Mouse (Mus musculus) midbrain, embryonic 12.5 days (tissue): ENCODE measurements around the gene Snx11. TPM values are rescaled to one million over a fixed set of nuclear protein-coding genes. Genes with fewer than 3 reads are reported as not detected.
"Not testable (repeated sequence)": the region's sequence is repeated elsewhere in the genome, so short reads cannot be mapped to it uniquely, and the experiment has no call there.

Experiments used
- ATAC-seq: fragments of 200-750 bp; cut with Nextera tagmentation; 2 replicates; pipeline ENCODE4 v1.8.0; 2017; ENCODE audit warnings: low read depth, moderate TSS enrichment, moderate library complexity; ENCODE audit not compliant: low FRiP score
- H3K27ac ChIP-seq: fragments of 300-500 bp; sonication (generic); replicated peaks from 2 replicates; pipeline ENCODE4 v1.5.1; 2016; ENCODE audit warnings: mild to moderate bottlenecking
- H3K27me3 ChIP-seq: fragments of 300-500 bp; sonication (generic); 2 replicates; pipeline ENCODE4 v1.6.1; 2016; ENCODE audit warnings: mild to moderate bottlenecking
- H3K36me3 ChIP-seq: fragments of 300-500 bp; sonication (generic); 2 replicates; pipeline ENCODE4 v1.6.1; 2016
- H3K4me1 ChIP-seq: fragments of 300-500 bp; sonication (generic); 2 replicates; pipeline ENCODE4 v1.6.1; 2016
- H3K4me2 ChIP-seq: fragments of 300-500 bp; sonication (generic); replicated peaks from 2 replicates; pipeline ENCODE4 v1.6.1; 2016; ENCODE audit warnings: mild to moderate bottlenecking, moderate library complexity
- H3K4me3 ChIP-seq: fragments of 300-500 bp; sonication (generic); 2 replicates; pipeline ENCODE4 v1.5.1; 2016; ENCODE audit warnings: mild to moderate bottlenecking
- H3K9ac ChIP-seq: fragments of 300-500 bp; sonication (generic); replicated peaks from 2 replicates; pipeline ENCODE4 v1.6.1; 2016; ENCODE audit warnings: mild to moderate bottlenecking, moderate library complexity
- H3K9me3 ChIP-seq: fragments of 300-500 bp; sonication (generic); 2 replicates; pipeline ENCODE4 v1.6.1; 2016; ENCODE audit warnings: mild to moderate bottlenecking
- WGBS: fragments of 180-500 bp; shearing (Covaris S2); methylation state at CpG from one replicate; pipeline ENCODE4 v1.1.7; 2016; 5-methylcytosine and 5-hydroxymethylcytosine counted together
- polyA plus RNA-seq: library from polyadenylated mRNA; unstranded; fragments of >200 nt; fragmentation: Nextera tagmentation; extraction: Ambion mirVana; gene quantifications from 2 replicates; pipeline ENCODE4 v1.2.1, GENCODE M21; 2016

The Snx11 gene
- polyA plus RNA-seq, 1 experiment from 2014 or later: 40.1 TPM

- 8% methylated on average over 5 of the region's 5 CpGs for WGBS
- H3K27me3 ChIP-seq: no peaks in the 10 kb centered on the region
- H3K36me3 ChIP-seq: no peaks in the 10 kb centered on the region; the same call in 1 of the 2 replicates
- ATAC-seq: no peak
- peak overlapping the region; percentile 93 for H3K4me3 ChIP-seq
- no peaks in the 10 kb centered on the region for H3K9me3 ChIP-seq
- peak overlapping the region; percentile 87 for H3K4me2 ChIP-seq
- H3K9ac ChIP-seq: peak overlapping the region; percentile 93
- H3K4me1 ChIP-seq: peaks cover 32% of the 10 kb centered on the region
- no peak overlapping the region for H3K27ac ChIP-seq
These were observed 12.6 kb upstream of the Snx11 start for GRCm38 (mm10) chr11:96789990-96790389.

GRCm38 (mm10) chr11:96788871-96789795, 11.8 kb upstream of the Snx11 start, which contains the start of gene Cbx1:
Gene Cbx1, plus strand, starts transcription at chr11:96789127.
- 1% methylated on average over 93 of the region's 93 CpGs for WGBS
- Histone ChIP-seq H3K9me3 (no peaks in the 10 kb centered on the region), H3K27me3 (no peaks in the 10 kb centered on the region), H3K36me3 (no peaks in the 10 kb centered on the region), H3K4me1 (peaks cover 32% of the 10 kb centered on the region), H3K4me3 (peak within 1 kb of the TSS; percentile 93), H3K9ac (peak within 1 kb of the TSS; percentile 93), H3K4me2 (peak within 1 kb of the TSS; percentile 87), H3K27ac (peak within 1 kb of the TSS; percentile 97)
- peak; percentile 98 for ATAC-seq

- no peak overlapping the region for H3K4me3 ChIP-seq
- peaks cover 19% of the 10 kb centered on the region for H3K4me1 ChIP-seq
- no peak overlapping the region for H3K9ac ChIP-seq
- no peak overlapping the region for H3K27ac ChIP-seq
- H3K27me3 ChIP-seq: no peaks in the 10 kb centered on the region
- no peak for ATAC-seq
- no peaks in the 10 kb centered on the region for H3K9me3 ChIP-seq
- no peaks in the 10 kb centered on the region for H3K36me3 ChIP-seq
- no peak overlapping the region for H3K4me2 ChIP-seq
- 32% methylated on average over 9 of the region's 9 CpGs for WGBS
These were observed 9.5 kb upstream of the Snx11 start for GRCm38 (mm10) chr11:96786731-96787450.

- H3K4me1 ChIP-seq, H3K9ac ChIP-seq, H3K4me3 ChIP-seq, H3K9me3 ChIP-seq, H3K27me3 ChIP-seq, H3K27ac ChIP-seq, H3K4me2 ChIP-seq, ATAC-seq, H3K36me3 ChIP-seq: not testable (repeated sequence)
- WGBS: 16% methylated on average over 7 of the region's 7 CpGs
These were observed 7.5 kb upstream of the Snx11 start for GRCm38 (mm10) chr11:96784847-96785246.

- no peaks in the 10 kb centered on the region for H3K9me3 ChIP-seq
These were observed 4.1 kb upstream of the Snx11 start for GRCm38 (mm10) chr11:96781425-96781824.

GRCm38 (mm10) chr11:96780306-96780705, 2.9 kb upstream of the Snx11 start:
- H3K36me3 ChIP-seq: no peaks in the 10 kb centered on the region
- no peak overlapping the region for H3K4me3 ChIP-seq
- H3K9me3 ChIP-seq: no peaks in the 10 kb centered on the region
- H3K4me1 ChIP-seq: peaks cover 13% of the 10 kb centered on the region
- no peak overlapping the region for H3K27ac ChIP-seq
- no peaks in the 10 kb centered on the region for H3K27me3 ChIP-seq
- H3K4me2 ChIP-seq: no peak overlapping the region
- ATAC-seq: no peak
- H3K9ac ChIP-seq: no peak overlapping the region
- 75% methylated on average over 5 of the region's 5 CpGs for WGBS

More at GRCm38 (mm10) chr11:96781425-96781824, 4.1 kb upstream of the Snx11 start:
- no peak for ATAC-seq
- Histone ChIP-seq H3K9ac (no peak overlapping the region), H3K4me2 (no peak overlapping the region), H3K4me1 (peaks cover 5% of the 10 kb centered on the region), H3K27me3 (no peaks in the 10 kb centered on the region), H3K36me3 (no peaks in the 10 kb centered on the region), H3K4me3 (no peak overlapping the region), H3K27ac (no peak overlapping the region)
- 69% methylated on average over 2 of the region's 2 CpGs for WGBS

GRCm38 (mm10) chr11:96778061-96778627, 785 bp upstream of the Snx11 start:
- H3K4me1 ChIP-seq: peaks cover 13% of the 10 kb centered on the region
- H3K9ac ChIP-seq: peak overlapping the region; percentile 41; the same call in 1 of the 2 replicates
- not testable (repeated sequence) for ATAC-seq, H3K9me3 ChIP-seq, H3K36me3 ChIP-seq, H3K27me3 ChIP-seq
- H3K4me3 ChIP-seq: peak overlapping the region; percentile 82
- WGBS: 73% methylated on average over 10 of the region's 10 CpGs
- peak overlapping the region; percentile 46 for H3K27ac ChIP-seq
- peak overlapping the region; percentile 88 for H3K4me2 ChIP-seq

- 61% methylated on average over 3 of the region's 3 CpGs for WGBS
- Histone ChIP-seq H3K4me3 (no peak overlapping the region), H3K4me2 (peak overlapping the region; percentile 88), H3K9me3 (no peaks in the 10 kb centered on the region), H3K36me3 (peaks cover 27% of the 10 kb centered on the region), H3K9ac (0 out of 2 replicates have a peak overlapping the region, but pooled peaks have one; percentile 73), H3K27ac (no peak overlapping the region), H3K4me1 (peaks cover 13% of the 10 kb centered on the region), H3K27me3 (no peaks in the 10 kb centered on the region)
- ATAC-seq: no peak
These were observed 1.3 kb downstream of the Snx11 start for GRCm38 (mm10) chr11:96776068-96776467.

GRCm38 (mm10) chr11:96775665-96776064, 1.7 kb downstream of the Snx11 start:
- H3K4me3 ChIP-seq: no peak overlapping the region
- H3K9me3 ChIP-seq: no peaks in the 10 kb centered on the region
- H3K36me3 ChIP-seq: peaks cover 31% of the 10 kb centered on the region
- 81% methylated on average over 7 of the region's 7 CpGs for WGBS
- no peaks in the 10 kb centered on the region for H3K27me3 ChIP-seq
- no peak overlapping the region for H3K9ac ChIP-seq
- peaks cover 13% of the 10 kb centered on the region for H3K4me1 ChIP-seq
- no peak overlapping the region for H3K4me2 ChIP-seq
- no peak overlapping the region for H3K27ac ChIP-seq
- no peak for ATAC-seq

- H3K27ac ChIP-seq: no peak overlapping the region
- no peak overlapping the region for H3K4me3 ChIP-seq
- WGBS: 86% methylated on average over 8 of the region's 8 CpGs
- H3K4me1 ChIP-seq: peaks cover 13% of the 10 kb centered on the region
- H3K4me2 ChIP-seq: no peak overlapping the region
- H3K27me3 ChIP-seq: no peaks in the 10 kb centered on the region
- no peak for ATAC-seq
- peaks cover 37% of the 10 kb centered on the region for H3K36me3 ChIP-seq
- no peak overlapping the region for H3K9ac ChIP-seq
- no peaks in the 10 kb centered on the region for H3K9me3 ChIP-seq
These were observed 2.3 kb downstream of the Snx11 start for GRCm38 (mm10) chr11:96775063-96775462.

- Histone ChIP-seq H3K36me3 (peaks cover 42% of the 10 kb centered on the region), H3K9ac (no peak overlapping the region), H3K4me3 (no peak overlapping the region), H3K4me2 (no peak overlapping the region), H3K4me1 (peaks cover 13% of the 10 kb centered on the region), H3K9me3 (no peaks in the 10 kb centered on the region), H3K27ac (no peak overlapping the region), H3K27me3 (no peaks in the 10 kb centered on the region)
- 84% methylated on average over 3 of the region's 3 CpGs for WGBS
- ATAC-seq: no peak
These were observed 2.8 kb downstream of the Snx11 start for GRCm38 (mm10) chr11:96774536-96774935.

- H3K27ac ChIP-seq: no peak overlapping the region
- no peak for ATAC-seq
- H3K4me2 ChIP-seq: no peak overlapping the region
- no peak overlapping the region for H3K4me3 ChIP-seq
- no peaks in the 10 kb centered on the region for H3K9me3 ChIP-seq
- peaks cover 58% of the 10 kb centered on the region for H3K36me3 ChIP-seq
- WGBS: 92% methylated on average over 9 of the region's 9 CpGs
- H3K9ac ChIP-seq: no peak overlapping the region
- H3K27me3 ChIP-seq: no peaks in the 10 kb centered on the region
- peaks cover 25% of the 10 kb centered on the region for H3K4me1 ChIP-seq
These were observed 4.9 kb downstream of the Snx11 start for GRCm38 (mm10) chr11:96772413-96772812.
